8 mouse cellular contexts compared by ENCODE assay signal in genomic region chr7:39552993-39553392, GRCm38 (mm10). TPM values are rescaled to one million over a fixed set of nuclear protein-coding genes. Genes with fewer than 3 reads are reported as not detected.
DNase-seq lines count a peak whose midpoint lies in the region; ATAC-seq and TF ChIP-seq lines count a peak whose summit lies in the region.

No protein-coding gene starts in this region.

- no peak for ATAC-seq in lung, embryonic 15.5 days (ENCODE audit: borderline replicate concordance, extremely low read depth, low FRiP score, low TSS enrichment)
- ATAC-seq in hindbrain, embryonic 11.5 days (ENCODE audit: low FRiP score), result no peak
- ATAC-seq in midbrain, embryonic 12.5 days (ENCODE audit: low FRiP score, low read depth), result no peak

- H3K27ac ChIP-seq in lung, embryonic 15.5 days, result peak overlapping the region; percentile 95
- H3K27ac ChIP-seq in cortical plate, adult 2 months (ENCODE audit: insufficient read depth, low read length), result no peak overlapping the region
- H3K27ac ChIP-seq in hindbrain, embryonic 11.5 days (ENCODE audit: low read depth, low read length), result no peak overlapping the region
- H3K27ac ChIP-seq in midbrain, embryonic 12.5 days (replicated peaks), result no peak overlapping the region

- peak overlapping the region; percentile 70 for H3K4me3 ChIP-seq in lung, embryonic 15.5 days
- H3K4me3 ChIP-seq in cortical plate, adult 2 months (ENCODE audit: insufficient read depth, low read length), result peak overlapping the region; percentile 46; the same call in 1 of the 2 replicates
- peak overlapping the region; percentile 66 for H3K4me3 ChIP-seq in hindbrain, embryonic 11.5 days (ENCODE audit: low read depth, low read length)
- peak overlapping the region; percentile 76 for H3K4me3 ChIP-seq in midbrain, embryonic 12.5 days

- H3K36me3 ChIP-seq in lung, embryonic 15.5 days, result peaks cover 7% of the 10 kb centered on the region
- no peaks in the 10 kb centered on the region for H3K36me3 ChIP-seq in hindbrain, embryonic 11.5 days (ENCODE audit: control insufficient read depth, insufficient read depth, low read length)
- peaks cover 8% of the 10 kb centered on the region; the same call in 1 of the 2 replicates for H3K36me3 ChIP-seq in midbrain, embryonic 12.5 days

- H3K9ac ChIP-seq in lung, embryonic 15.5 days, result peak overlapping the region; percentile 40
- no peak overlapping the region for H3K9ac ChIP-seq in hindbrain, embryonic 11.5 days (ENCODE audit: low read depth, low read length)
- peak overlapping the region; percentile 77; the same call in 1 of the 2 replicates for H3K9ac ChIP-seq in midbrain, embryonic 12.5 days (replicated peaks)

- WGBS in lung, embryonic 15.5 days, result 3% methylated on average over 5 of the region's 5 CpGs
- WGBS in hindbrain, embryonic 11.5 days, result 27% methylated on average over 5 of the region's 5 CpGs
- WGBS in midbrain, embryonic 12.5 days, result 20% methylated on average over 5 of the region's 5 CpGs

- no peak for TF ChIP-seq POLR2A in cortical plate, adult 2 months (IDR thresholded peaks at IDR 0.05; ENCODE audit: extremely low read depth, insufficient read depth, low read length)

- intact Hi-C loops in left cerebral cortex, postnatal 36 days (cut with DNase I), result loop anchor here (5.0 kb wide), 1 partner anchor 36 kb away; the partner anchor contains the start of gene Zfp619

- H3K4me2 ChIP-seq in lung, embryonic 15.5 days, result peak overlapping the region; percentile 68
- peak overlapping the region; percentile 35 for H3K4me2 ChIP-seq in hindbrain, embryonic 11.5 days (replicated peaks; ENCODE audit: low read depth, low read length)
- H3K4me2 ChIP-seq in midbrain, embryonic 12.5 days (replicated peaks), result peak overlapping the region; percentile 53

- no peak for TF ChIP-seq CTCF in cortical plate, adult 2 months (IDR thresholded peaks at IDR 0.05; ENCODE audit: extremely low read depth, insufficient read depth, low read length)

- no peak for DNase-seq in lung, postnatal 25 days (ENCODE audit: low spot score)
- no peak for DNase-seq in hindbrain, embryonic 11.5 days (ENCODE audit: low spot score)
- DNase-seq in left cerebral cortex, postnatal 36 days (ENCODE audit: low spot score in 2 of 2), result no peak
- no peak for DNase-seq in spleen, postnatal 36 days (ENCODE audit: low spot score in 2 of 2)
- no peak for DNase-seq in cerebellum, postnatal 4 days (ENCODE audit: low spot score in 2 of 2)

- H3K9me3 ChIP-seq in lung, embryonic 15.5 days, result no peaks in the 10 kb centered on the region
- no peaks in the 10 kb centered on the region for H3K9me3 ChIP-seq in hindbrain, embryonic 11.5 days (ENCODE audit: control insufficient read depth, low read length)
- no peaks in the 10 kb centered on the region for H3K9me3 ChIP-seq in midbrain, embryonic 12.5 days

- peaks cover 14% of the 10 kb centered on the region for H3K4me1 ChIP-seq in lung, embryonic 15.5 days
- H3K4me1 ChIP-seq in cortical plate, adult 2 months (ENCODE audit: control insufficient read depth, insufficient read depth, low read length), result no peaks in the 10 kb centered on the region; the same call in 1 of the 2 replicates
- H3K4me1 ChIP-seq in hindbrain, embryonic 11.5 days (replicated peaks; ENCODE audit: control insufficient read depth, insufficient read depth, low read length), result no peaks in the 10 kb centered on the region
- peaks cover 8% of the 10 kb centered on the region for H3K4me1 ChIP-seq in midbrain, embryonic 12.5 days

- H3K27me3 ChIP-seq in lung, embryonic 15.5 days, result no peaks in the 10 kb centered on the region
- H3K27me3 ChIP-seq in hindbrain, embryonic 11.5 days (ENCODE audit: control insufficient read depth, insufficient read depth, low read length), result no peaks in the 10 kb centered on the region
- H3K27me3 ChIP-seq in midbrain, embryonic 12.5 days, result no peaks in the 10 kb centered on the region

RNA-seq across cellular contexts. Expression of gene Zfp619, which starts 35.4 kb away (rescaled TPM):
- 1.9 and 2.0 TPM in 2 replicates for polyA plus RNA-seq in lung, embryonic 15.5 days (2015; fragmentation: Nextera tagmentation; extraction: Ambion mirVana)
- polyA plus RNA-seq in cortical plate, adult 2 months (2012; rRNA removed), result 2.0 and 2.1 TPM in 2 replicates
- polyA plus RNA-seq in hindbrain, embryonic 11.5 days (2014; fragmentation: Nextera tagmentation; extraction: Ambion mirVana), result 3.4 and 4.3 TPM in 2 replicates
- 4.8 and 4.9 TPM in 2 replicates for polyA plus RNA-seq in midbrain, embryonic 12.5 days (2016; fragmentation: Nextera tagmentation; extraction: Ambion mirVana)
- 1 to 10 TPM; 4.1 to 4.9 TPM for total RNA-seq in left cerebral cortex, postnatal 36 days (2021)
